Mouse (Mus musculus) C2C12 (cell line): ENCODE data around the gene Pcnt. TPM values are rescaled to one million over a fixed set of nuclear protein-coding genes. Genes with fewer than 3 reads are reported as not detected.
A peak's percentile ranks its signal among the peaks of the same experiment; 100 is the strongest.

Source experiments
- H3K27me3 ChIP-seq: one replicate; pipeline ENCODE4 v1.6.1; 2011; ENCODE audit not compliant: control insufficient read depth, insufficient read depth, insufficient read length
- H3K36me3 ChIP-seq: one replicate; pipeline ENCODE4 v1.6.1; 2011; ENCODE audit not compliant: control insufficient read depth, insufficient read depth
- H3K4me3 ChIP-seq: one replicate; pipeline ENCODE4 v1.5.1; 2011; ENCODE audit warnings: mild to moderate bottlenecking, control low read depth; ENCODE audit not compliant: poor library complexity, insufficient read depth, severe bottlenecking
- H3K79me2 ChIP-seq: one replicate; pipeline ENCODE4 v1.6.1; 2011; ENCODE audit not compliant: control insufficient read depth, insufficient read depth
- H3K79me3 ChIP-seq: one replicate; pipeline ENCODE4 v1.6.1; 2011; ENCODE audit warnings: low read depth, control low read depth
- H3ac ChIP-seq: one replicate; pipeline ENCODE3; 2011; ENCODE audit warnings: low read depth; ENCODE audit not compliant: control insufficient read depth, insufficient read length
- CEBPB ChIP-seq: IDR thresholded peaks from one replicate; pipeline ENCODE4 v1.6.1; 2011; ENCODE audit warnings: low read depth, mild to moderate bottlenecking, control low read depth, moderate library complexity
- CTCF ChIP-seq: IDR thresholded peaks from one replicate; pipeline ENCODE4 v1.5.1; 2011; ENCODE audit not compliant: control insufficient read depth, insufficient read depth, insufficient read length
- FOSL1 ChIP-seq: IDR thresholded peaks from one replicate; pipeline ENCODE4 v1.8.0; 2011; ENCODE audit warnings: mild to moderate bottlenecking, low read length; ENCODE audit not compliant: poor library complexity, insufficient read depth, severe bottlenecking
- MAX ChIP-seq: IDR thresholded peaks from one replicate; pipeline ENCODE4 v1.6.1; 2011; ENCODE audit warnings: mild to moderate bottlenecking, control low read depth
- MYOD1 ChIP-seq: IDR thresholded peaks from one replicate; pipeline ENCODE4 v1.6.1; 2011; ENCODE audit warnings: low read depth; ENCODE audit not compliant: control insufficient read depth, insufficient read length
- MYOG ChIP-seq: IDR thresholded peaks from one replicate; pipeline ENCODE4 v1.6.1; 2011; ENCODE audit not compliant: control insufficient read depth, insufficient read length; ENCODE audit errors: extremely low read depth
- USF1 ChIP-seq: IDR thresholded peaks from one replicate; pipeline ENCODE4 v1.6.1; 2011; ENCODE audit warnings: low read depth, mild to moderate bottlenecking, control low read depth, moderate library complexity
- long read RNA-seq, 2 experiments: library from polyadenylated mRNA; unstranded; transcript quantifications; one replicate each; pipeline ENCODE4 v2.0.0; 2019 to 2020
- polyA plus RNA-seq: library from polyadenylated mRNA; unstranded; fragments of >200 nt; fragmentation: generic; extraction: Trizol; gene quantifications from one replicate; pipeline ENCODE4 v1.2.1, GENCODE M21; 2012; ENCODE audit warnings: missing spikeins

Pcnt gene
- polyA plus RNA-seq: 15.5 TPM
- long read RNA-seq, experiment 1, partial matches to known transcripts: 4 of 6 reads
- long read RNA-seq, experiment 1, other reads (novel, unspliced or antisense): 2 of 6 reads
- long read RNA-seq, experiment 2, partial matches to known transcripts: 97 of 156 reads
- long read RNA-seq, experiment 2, other reads (novel, unspliced or antisense): 59 of 156 reads

- H3K27me3 ChIP-seq: no peaks in the 10 kb centered on the region
- H3K4me3 ChIP-seq: peak within 1 kb of the TSS; percentile 98
- peaks cover 28% of the 10 kb centered on the region for H3K36me3 ChIP-seq
- H3K79me3 ChIP-seq: peaks cover 30% of the 10 kb centered on the region
- TF ChIP-seq MYOD1 (no peak), USF1 (no peak), MAX (peak; percentile 58), CTCF (peak; percentile 74), MYOG (no peak)
- peak within 1 kb of the TSS; percentile 96 for H3ac ChIP-seq
- H3K79me2 ChIP-seq: peaks cover 45% of the 10 kb centered on the region
Measured at GRCm38 (mm10) chr10:76442178-76443088, at the start of gene Pcnt. Gene Pcnt, minus strand, starts transcription at chr10:76442786.

DNA sequence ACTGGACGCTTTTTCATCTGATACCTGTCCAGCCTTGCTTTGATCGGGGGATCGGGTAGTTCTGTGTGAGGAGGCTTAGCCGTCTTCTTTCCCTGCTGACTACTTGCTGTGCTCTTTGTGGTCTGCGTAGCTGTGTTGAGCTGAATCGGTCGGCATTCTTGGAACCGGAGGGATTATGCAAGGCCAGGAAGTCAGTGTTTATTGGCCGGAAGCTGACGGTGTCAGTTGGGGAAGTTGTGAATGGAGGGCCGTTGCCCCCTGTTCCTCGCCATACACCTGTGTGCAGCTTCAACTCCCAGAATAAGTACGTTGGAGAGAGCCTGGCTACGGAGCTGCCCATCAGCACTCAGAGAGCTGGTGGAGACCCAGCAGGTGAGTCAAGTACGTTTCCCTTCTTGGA is 46.6 kb upstream of the Pcnt start:
- Histone ChIP-seq H3K27me3 (no peaks in the 10 kb centered on the region), H3ac (no peak overlapping the region), H3K79me2 (no peaks in the 10 kb centered on the region), H3K36me3 (peaks cover 83% of the 10 kb centered on the region), H3K79me3 (no peaks in the 10 kb centered on the region), H3K4me3 (no peak overlapping the region)
- TF ChIP-seq MAX (no peak), MYOG (no peak), USF1 (no peak), FOSL1 (no peak), MYOD1 (no peak), CTCF (no peak), CEBPB (no peak)

GRCm38 (mm10) chr10:76488265-76488664 is 45.7 kb upstream of the Pcnt start:
- TF ChIP-seq USF1 (no peak), CEBPB (no peak), MYOD1 (no peak)
- peaks cover 81% of the 10 kb centered on the region for H3K36me3 ChIP-seq
- no peaks in the 10 kb centered on the region for H3K27me3 ChIP-seq
- H3ac ChIP-seq: no peak overlapping the region
- no peaks in the 10 kb centered on the region for H3K79me2 ChIP-seq
- H3K4me3 ChIP-seq: no peak overlapping the region
- H3K79me3 ChIP-seq: no peaks in the 10 kb centered on the region

- no peak overlapping the region for H3K4me3 ChIP-seq
- no peak overlapping the region for H3ac ChIP-seq
- H3K36me3 ChIP-seq: peaks cover 84% of the 10 kb centered on the region
- no peak for TF ChIP-seq CEBPB
- TF ChIP-seq CTCF: no peak
- TF ChIP-seq MAX: no peak
- TF ChIP-seq USF1: no peak
- no peak for TF ChIP-seq MYOG
- TF ChIP-seq MYOD1: no peak
- H3K79me2 ChIP-seq: no peaks in the 10 kb centered on the region
- no peaks in the 10 kb centered on the region for H3K27me3 ChIP-seq
- no peaks in the 10 kb centered on the region for H3K79me3 ChIP-seq
Measured at GRCm38 (mm10) chr10:76486302-76486701, 43.7 kb upstream of the Pcnt start.

DNA sequence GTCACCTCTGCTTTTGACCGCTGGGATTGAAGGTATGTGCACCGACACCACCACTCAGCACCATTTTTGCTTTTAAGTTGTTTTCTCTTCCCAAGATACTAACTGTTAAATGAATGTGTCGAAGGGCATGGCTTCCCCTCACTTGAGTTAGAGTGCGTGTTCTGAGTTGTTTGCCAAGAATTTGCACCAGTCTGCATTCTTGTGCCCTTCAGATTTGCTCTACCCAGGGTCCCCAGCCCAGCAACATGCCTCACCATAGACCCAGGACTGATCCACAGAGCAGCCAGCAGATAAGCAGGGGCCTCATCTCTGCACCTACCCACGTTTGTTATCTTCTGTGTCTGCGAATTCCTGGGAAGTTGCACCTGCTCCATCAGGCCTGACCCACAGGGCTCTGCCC is 38.9 kb upstream of the Pcnt start:
- H3K4me3 ChIP-seq: no peak overlapping the region
- TF ChIP-seq CTCF (no peak), FOSL1 (no peak), MAX (no peak), CEBPB (no peak), MYOG (no peak), USF1 (no peak)
- H3K79me2 ChIP-seq: no peaks in the 10 kb centered on the region
- no peaks in the 10 kb centered on the region for H3K79me3 ChIP-seq
- H3K27me3 ChIP-seq: no peaks in the 10 kb centered on the region
- peaks cover 89% of the 10 kb centered on the region for H3K36me3 ChIP-seq
- no peak overlapping the region for H3ac ChIP-seq

- H3K27me3 ChIP-seq: no peaks in the 10 kb centered on the region
Measured at GRCm38 (mm10) chr10:76480851-76481250, 38.3 kb upstream of the Pcnt start.

More at GRCm38 (mm10) chr10:76480851-76481250, 38.3 kb upstream of the Pcnt start:
- Histone ChIP-seq H3ac (no peak overlapping the region), H3K36me3 (peaks cover 92% of the 10 kb centered on the region), H3K79me2 (no peaks in the 10 kb centered on the region), H3K4me3 (no peak overlapping the region), H3K79me3 (no peaks in the 10 kb centered on the region)
- TF ChIP-seq CTCF: no peak
- no peak for TF ChIP-seq FOSL1
- no peak for TF ChIP-seq MYOG
- no peak for TF ChIP-seq MAX
- no peak for TF ChIP-seq CEBPB
- TF ChIP-seq MYOD1: no peak
- no peak for TF ChIP-seq USF1
